Mouse (Mus musculus): ENCODE data around the gene Hoxb7. TPM values are rescaled to one million over a fixed set of nuclear protein-coding genes. Genes with fewer than 3 reads are reported as not detected.

Hoxb7 gene
- total RNA-seq, 1 experiment = 0.98 TPM

GRCm38 (mm10) chr11:96315344-96315681, 28.9 kb downstream of the Hoxb7 start:
- H3K9ac ChIP-seq (ENCODE audit: insufficient read depth, low read depth, low read length, poor library complexity, severe bottlenecking) = no peak overlapping the region
- H3K9me3 ChIP-seq (ENCODE audit: control insufficient read depth, insufficient read depth, low read depth, low read length) = no peaks in the 10 kb centered on the region
- no peak for TF ChIP-seq MAFK (IDR thresholded peaks at IDR 0.05; ENCODE audit: insufficient read depth, low read depth, low read length)
- TF ChIP-seq ZNF384 (IDR thresholded peaks at IDR 0.05; ENCODE audit: low read depth, low read length) = no peak
- TF ChIP-seq ZC3H11A (IDR thresholded peaks at IDR 0.05; ENCODE audit: borderline replicate concordance, low read depth, low read length) = no peak
- no peak for TF ChIP-seq HCFC1 (IDR thresholded peaks at IDR 0.05; ENCODE audit: borderline replicate concordance, insufficient read depth, low read length)
- no peak for TF ChIP-seq CHD2 (IDR thresholded peaks at IDR 0.05; ENCODE audit: low read depth, low read length)
- H3K36me3 ChIP-seq (ENCODE audit: control insufficient read depth, insufficient read depth, low read length, poor library complexity, severe bottlenecking) = no peaks in the 10 kb centered on the region
- no peak overlapping the region for H3K27ac ChIP-seq (ENCODE audit: insufficient read depth, low read depth, low read length, poor library complexity, severe bottlenecking)
- no peak overlapping the region for H3K4me3 ChIP-seq (ENCODE audit: insufficient read depth in 1 of 2, low read depth in 1 of 2, low read length in 2 of 2, poor library complexity in 1 of 2, severe bottlenecking in 1 of 2)
- no peak for DNase-seq (ENCODE audit: low read depth, low spot score)
- H3K4me1 ChIP-seq (ENCODE audit: control insufficient read depth in 2 of 2, insufficient read depth in 2 of 2, low read length in 2 of 2, poor library complexity in 1 of 2) = peaks cover 0 to 6% of the 10 kb centered on the region in 2 experiments; a peak in 2 of 4 replicates
- in situ Hi-C loops (cut with MboI; ENCODE audit: low sequenced_read_pairs in 2 of 2, unreplicated experiment in 2 of 2) = no loop called here

DNA sequence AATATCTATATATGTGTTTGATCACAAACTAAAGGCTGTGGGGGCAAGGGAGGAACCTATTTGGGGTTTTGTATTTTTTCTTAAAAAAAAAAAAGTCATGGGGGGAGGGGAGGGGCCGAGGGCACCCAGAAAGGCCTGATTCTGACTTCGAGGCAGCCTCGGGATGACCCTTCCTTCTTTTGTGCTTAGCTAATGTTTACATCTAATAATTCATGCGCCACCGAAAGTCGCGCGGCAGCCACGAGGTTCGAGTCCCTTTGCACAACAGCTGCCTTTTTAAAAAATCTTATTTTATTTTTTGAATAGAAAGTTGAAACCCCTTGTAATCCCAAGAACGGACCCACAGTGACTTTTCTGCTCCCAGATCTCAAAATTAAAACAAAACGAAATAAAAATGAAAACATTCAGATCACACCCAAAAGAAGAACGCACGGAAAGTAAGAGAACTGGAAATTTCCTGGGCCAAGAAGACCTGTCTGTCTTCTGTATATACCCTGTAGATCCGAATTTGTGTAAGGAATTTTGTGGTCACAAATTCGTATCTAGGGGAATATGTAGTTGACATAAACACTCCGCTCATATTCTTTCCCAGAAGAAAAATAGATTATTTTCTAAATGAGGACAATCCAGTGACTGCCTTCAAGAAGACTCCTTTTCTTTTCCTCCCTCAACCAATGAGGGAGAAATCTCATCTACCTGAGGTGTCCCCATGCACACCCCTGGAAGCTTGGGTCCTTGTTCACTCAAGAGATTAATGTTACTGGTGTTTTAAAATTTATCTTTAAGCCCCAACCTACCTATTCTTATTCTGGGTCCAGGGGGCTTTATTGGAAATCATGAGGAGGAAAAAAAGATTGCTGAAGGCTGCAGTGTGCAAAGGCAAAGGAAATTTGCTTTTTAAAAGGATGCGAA, 30.5 kb downstream of the Hoxb7 start:
- TF ChIP-seq MAFK (IDR thresholded peaks at IDR 0.05; ENCODE audit: insufficient read depth, low read depth, low read length) (no peak), HCFC1 (IDR thresholded peaks at IDR 0.05; ENCODE audit: borderline replicate concordance, insufficient read depth, low read length) (no peak), ZC3H11A (IDR thresholded peaks at IDR 0.05; ENCODE audit: borderline replicate concordance, low read depth, low read length) (no peak), ZNF384 (IDR thresholded peaks at IDR 0.05; ENCODE audit: low read depth, low read length) (no peak), CHD2 (IDR thresholded peaks at IDR 0.05; ENCODE audit: low read depth, low read length) (no peak)
- DNase-seq (ENCODE audit: low read depth, low spot score) = no peak
- H3K4me3 ChIP-seq (ENCODE audit: insufficient read depth in 1 of 2, low read depth in 1 of 2, low read length in 2 of 2, poor library complexity in 1 of 2, severe bottlenecking in 1 of 2) = no peak overlapping the region
- peaks cover 0 to 5% of the 10 kb centered on the region in 2 experiments; a peak in 2 of 4 replicates for H3K4me1 ChIP-seq (ENCODE audit: control insufficient read depth in 2 of 2, insufficient read depth in 2 of 2, low read length in 2 of 2, poor library complexity in 1 of 2)
- in situ Hi-C loops (cut with MboI; ENCODE audit: low sequenced_read_pairs in 2 of 2, unreplicated experiment in 2 of 2) = no loop called here
- no peaks in the 10 kb centered on the region for H3K36me3 ChIP-seq (ENCODE audit: control insufficient read depth, insufficient read depth, low read length, poor library complexity, severe bottlenecking)
- no peak overlapping the region for H3K9ac ChIP-seq (ENCODE audit: insufficient read depth, low read depth, low read length, poor library complexity, severe bottlenecking)
- H3K9me3 ChIP-seq (ENCODE audit: control insufficient read depth, insufficient read depth, low read depth, low read length) = no peaks in the 10 kb centered on the region
- H3K27ac ChIP-seq (ENCODE audit: insufficient read depth, low read depth, low read length, poor library complexity, severe bottlenecking) = no peak overlapping the region

- no peak for DNase-seq (ENCODE audit: low read depth, low spot score)
- H3K9ac ChIP-seq (ENCODE audit: insufficient read depth, low read depth, low read length, poor library complexity, severe bottlenecking) = no peak within 1 kb of the TSS
- H3K9me3 ChIP-seq (ENCODE audit: control insufficient read depth, insufficient read depth, low read depth, low read length) = no peaks in the 10 kb centered on the region
- H3K27ac ChIP-seq (ENCODE audit: insufficient read depth, low read depth, low read length, poor library complexity, severe bottlenecking) = no peak within 1 kb of the TSS
- H3K4me3 ChIP-seq (ENCODE audit: insufficient read depth in 1 of 2, low read depth in 1 of 2, low read length in 2 of 2, poor library complexity in 1 of 2, severe bottlenecking in 1 of 2) = peak within 1 kb of the TSS; percentile 48 to 65
- TF ChIP-seq CHD2 (IDR thresholded peaks at IDR 0.05; ENCODE audit: low read depth, low read length) = no peak
- TF ChIP-seq HCFC1 (IDR thresholded peaks at IDR 0.05; ENCODE audit: borderline replicate concordance, insufficient read depth, low read length) = no peak
- TF ChIP-seq ZC3H11A (IDR thresholded peaks at IDR 0.05; ENCODE audit: borderline replicate concordance, low read depth, low read length) = no peak
- no peak for TF ChIP-seq ZNF384 (IDR thresholded peaks at IDR 0.05; ENCODE audit: low read depth, low read length)
- TF ChIP-seq MAFK (IDR thresholded peaks at IDR 0.05; ENCODE audit: insufficient read depth, low read depth, low read length) = no peak
- in situ Hi-C loops (cut with MboI; ENCODE audit: low sequenced_read_pairs in 2 of 2, unreplicated experiment in 2 of 2) = no loop called here
- no peaks in the 10 kb centered on the region for H3K4me1 ChIP-seq (ENCODE audit: control insufficient read depth in 2 of 2, insufficient read depth in 2 of 2, low read length in 2 of 2, poor library complexity in 1 of 2)
- no peaks in the 10 kb centered on the region for H3K36me3 ChIP-seq (ENCODE audit: control insufficient read depth, insufficient read depth, low read length, poor library complexity, severe bottlenecking)
These were observed 31.4 kb downstream of the Hoxb7 start, which contains the start of gene Hoxb4 for GRCm38 (mm10) chr11:96317608-96318367. TSS of gene Hoxb4 (plus strand) at chr11:96318267.

GRCm38 (mm10) chr11:96318368-96319070, 32.1 kb downstream of the Hoxb7 start:
- Histone ChIP-seq H3K4me3 (ENCODE audit: insufficient read depth in 1 of 2, low read depth in 1 of 2, low read length in 2 of 2, poor library complexity in 1 of 2, severe bottlenecking in 1 of 2) (peak overlapping the region; percentile 48 to 65), H3K36me3 (ENCODE audit: control insufficient read depth, insufficient read depth, low read length, poor library complexity, severe bottlenecking) (no peaks in the 10 kb centered on the region), H3K4me1 (ENCODE audit: control insufficient read depth in 2 of 2, insufficient read depth in 2 of 2, low read length in 2 of 2, poor library complexity in 1 of 2) (no peaks in the 10 kb centered on the region), H3K9ac (ENCODE audit: insufficient read depth, low read depth, low read length, poor library complexity, severe bottlenecking) (no peak overlapping the region), H3K27ac (ENCODE audit: insufficient read depth, low read depth, low read length, poor library complexity, severe bottlenecking) (no peak overlapping the region), H3K9me3 (ENCODE audit: control insufficient read depth, insufficient read depth, low read depth, low read length) (no peaks in the 10 kb centered on the region)
- DNase-seq (ENCODE audit: low read depth, low spot score) = no peak
- TF ChIP-seq HCFC1 (IDR thresholded peaks at IDR 0.05; ENCODE audit: borderline replicate concordance, insufficient read depth, low read length) (no peak), CHD2 (IDR thresholded peaks at IDR 0.05; ENCODE audit: low read depth, low read length) (no peak), ZNF384 (IDR thresholded peaks at IDR 0.05; ENCODE audit: low read depth, low read length) (no peak), ZC3H11A (IDR thresholded peaks at IDR 0.05; ENCODE audit: borderline replicate concordance, low read depth, low read length) (no peak), MAFK (IDR thresholded peaks at IDR 0.05; ENCODE audit: insufficient read depth, low read depth, low read length) (no peak)
- in situ Hi-C loops (cut with MboI; ENCODE audit: low sequenced_read_pairs in 2 of 2, unreplicated experiment in 2 of 2) = no loop called here
